Mouse (Mus musculus) layer of hippocampus, adult 9-11 months (tissue): ENCODE measurements at regions not wholly inside any gene's neighbourhood (a gene's known extent, or its start where the extent isn't known, plus 50 kb on each side); places are given as distances from the start of the nearest gene placed in this dataset.

ENCODE experiments used
- DNase-seq: peaks from one replicate; pipeline ENCODE4 v3.0.0; 2022

DNA sequence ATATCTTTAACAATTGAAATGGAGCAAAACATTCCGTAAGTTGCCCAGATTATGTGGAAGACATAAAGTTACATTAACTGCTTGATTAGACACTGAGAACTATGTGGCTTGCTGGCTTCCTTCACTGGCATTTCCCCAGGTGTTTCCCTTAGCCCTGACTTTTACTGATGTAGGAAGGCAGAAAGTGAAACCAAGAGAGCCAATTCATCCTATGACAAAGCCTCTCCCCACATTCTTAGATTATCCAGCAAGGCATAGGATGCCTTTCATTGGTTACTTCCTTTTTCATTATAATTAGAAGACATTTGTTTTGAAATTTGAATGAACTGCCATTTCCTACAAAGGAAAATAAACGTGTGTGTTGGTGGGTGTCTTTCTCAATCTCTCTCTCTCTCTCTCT lies 72.1 kb downstream of the Cdc42ep3 start:
- DNase-seq, result no peak

DNA sequence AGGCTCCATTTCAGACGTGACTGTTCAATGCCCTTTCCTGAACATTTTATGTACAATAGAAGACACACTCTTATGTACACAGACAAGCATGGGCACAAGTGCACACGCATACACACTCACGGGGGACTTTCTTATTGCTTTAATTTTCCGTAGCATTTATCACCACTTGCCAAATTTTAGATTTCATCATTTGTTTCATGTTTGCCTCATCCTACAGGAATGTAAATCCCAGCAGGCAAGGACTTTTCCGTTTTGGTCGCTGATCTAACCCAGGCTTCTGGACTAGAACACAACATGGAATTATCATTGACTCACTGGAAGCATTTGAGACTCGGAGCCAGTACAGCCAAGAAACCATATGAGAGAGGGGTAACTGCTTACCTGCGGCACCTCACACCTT lies 81.3 kb downstream of the Cdc42ep3 start:
- DNase-seq, result no peak

DNA sequence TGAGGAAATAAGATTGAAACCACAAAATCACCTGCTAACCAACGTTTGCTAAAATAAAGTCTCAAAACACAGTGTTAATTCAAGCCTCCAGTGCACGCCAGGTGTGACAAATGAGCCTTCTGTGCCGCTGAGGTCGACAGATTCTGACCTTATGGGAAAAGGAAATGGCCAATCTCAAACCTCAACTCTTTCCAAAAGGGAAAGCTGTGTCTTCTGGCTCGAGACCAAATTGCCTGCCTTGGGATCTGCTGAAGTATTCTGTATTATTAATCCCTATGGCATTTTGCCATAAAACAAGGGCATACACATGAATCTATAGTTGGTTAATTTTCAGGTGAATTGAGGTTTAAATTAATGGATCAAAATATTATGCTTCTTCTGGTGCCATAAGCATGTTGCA lies 95.2 kb downstream of the Cdc42ep3 start:
- DNase-seq, result no peak

DNA sequence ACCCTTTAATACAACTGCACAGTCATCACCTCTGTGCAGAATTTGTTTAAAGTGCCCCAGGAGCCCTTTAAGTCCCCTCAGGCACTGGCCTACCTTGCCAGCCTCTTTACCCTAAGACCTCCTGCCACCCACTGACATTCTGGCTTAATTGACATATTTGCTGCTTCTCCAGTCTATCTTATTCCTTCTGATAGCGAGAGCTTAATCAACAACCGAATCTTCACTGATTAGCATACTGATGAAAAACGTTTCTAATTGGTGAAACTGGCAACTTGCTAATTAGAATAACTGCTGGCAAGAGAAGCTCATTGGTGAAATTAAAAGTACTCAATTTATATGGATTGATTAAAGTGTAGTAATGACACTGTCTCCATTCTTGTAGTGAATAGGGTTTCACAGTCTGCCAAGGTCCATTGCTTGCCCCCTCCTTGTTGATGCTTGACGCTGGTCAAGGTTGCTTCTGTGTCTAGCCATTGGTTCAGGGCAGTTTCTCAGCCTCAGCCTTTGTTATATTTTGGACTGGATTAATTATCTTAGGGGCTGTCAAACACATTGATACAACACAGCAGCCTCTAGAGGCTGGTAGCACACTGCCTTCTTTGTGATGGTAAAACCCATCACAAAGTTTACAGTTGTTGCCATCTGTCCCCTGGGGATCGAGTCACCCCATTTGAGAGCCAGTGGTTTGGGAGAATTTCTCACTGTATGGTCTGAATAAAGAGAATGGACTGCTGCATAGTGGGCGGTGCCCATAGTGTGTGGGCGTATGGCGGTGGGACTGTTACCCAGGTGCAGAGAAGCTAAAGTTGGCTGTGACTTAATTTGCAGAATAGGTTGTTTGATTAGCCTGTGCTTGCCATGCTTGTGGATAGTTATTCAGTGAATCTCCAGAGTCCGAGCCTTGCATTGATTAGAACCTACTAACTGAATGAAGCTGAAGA lies 107.7 kb downstream of the Cdc42ep3 start:
- DNase-seq, result no peak

DNA sequence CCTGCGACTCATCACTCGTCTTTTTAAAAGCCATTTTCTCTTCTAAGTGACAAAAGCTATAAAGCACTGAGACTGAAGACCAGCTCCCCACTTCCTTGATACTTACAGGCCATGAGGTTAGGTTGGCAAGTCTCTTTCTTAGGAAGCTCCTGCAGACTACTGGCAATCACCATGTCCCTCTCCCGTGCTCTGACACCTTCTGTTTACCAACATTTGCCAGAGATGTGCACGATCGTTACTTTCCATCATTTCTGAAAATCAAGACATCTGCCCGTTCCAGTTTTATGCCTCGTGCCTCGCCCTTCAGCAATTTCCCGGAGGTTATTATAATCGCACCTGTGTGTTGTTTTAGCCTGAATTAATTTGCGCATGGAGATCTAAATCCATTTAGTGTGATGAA lies 110.8 kb downstream of the Cdc42ep3 start:
- DNase-seq, result no peak

DNA sequence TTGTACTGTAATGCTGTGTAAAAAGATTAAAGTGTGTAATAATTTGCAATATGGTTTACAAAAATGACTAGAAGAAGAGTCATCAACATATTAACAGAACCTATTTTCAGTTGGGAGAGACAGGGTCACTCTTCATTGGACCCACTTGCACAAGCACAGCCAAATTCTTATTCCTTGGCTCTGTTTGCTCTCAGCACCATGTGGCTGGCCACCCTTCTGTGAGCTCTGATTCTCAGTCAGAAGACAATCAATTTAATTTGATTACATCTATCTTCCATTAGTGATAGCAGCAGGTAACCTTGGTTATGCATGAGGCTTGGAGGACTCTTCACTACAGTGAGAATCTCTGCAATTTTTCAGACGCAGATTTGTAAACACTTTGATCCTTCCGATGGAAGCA lies 111.5 kb downstream of the Cdc42ep3 start:
- DNase-seq, result no peak

DNA sequence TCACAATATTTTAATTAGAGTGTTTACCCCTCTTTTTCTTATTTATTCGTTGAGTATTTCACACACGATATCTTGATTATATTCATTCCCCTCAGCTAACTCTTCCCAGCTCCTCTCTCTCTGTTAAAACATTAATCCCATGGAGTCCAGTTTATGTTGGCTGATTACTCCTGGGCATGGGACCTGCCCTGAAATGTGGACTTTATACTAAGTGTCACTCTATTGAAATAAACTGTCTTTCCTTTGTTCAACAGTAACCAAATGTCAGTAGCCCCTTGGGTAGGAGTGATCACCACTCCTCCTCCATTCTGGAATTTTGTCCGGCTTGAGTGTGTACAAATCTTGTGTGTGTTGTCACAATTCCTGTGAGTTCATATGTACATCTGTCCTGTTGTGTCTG lies 113.4 kb downstream of the Cdc42ep3 start:
- DNase-seq, result no peak

DNA sequence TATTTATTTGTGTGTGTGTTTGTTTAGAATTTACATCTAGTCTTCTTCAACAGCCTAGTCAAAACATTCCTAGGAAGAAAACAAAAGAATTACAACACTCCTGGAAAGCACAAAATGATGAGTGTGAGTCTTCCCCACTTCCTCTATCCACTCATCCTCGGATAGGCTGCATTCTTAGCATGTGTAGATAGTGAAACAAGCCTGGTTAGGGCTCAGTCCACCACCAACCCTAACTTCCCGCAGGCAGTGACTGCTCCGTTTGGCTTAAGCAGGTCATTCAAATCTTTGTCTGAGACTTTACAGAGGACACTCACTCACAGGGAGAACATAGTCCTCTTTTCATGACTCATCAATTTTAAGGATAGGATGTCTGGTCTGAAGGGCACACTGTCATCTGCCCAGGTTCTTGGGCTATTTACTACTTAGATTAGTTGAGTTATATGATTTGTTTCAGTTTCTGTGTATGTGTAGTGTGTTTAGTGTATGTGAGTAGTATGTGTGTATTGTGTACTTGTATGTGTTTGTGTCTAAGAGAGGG lies 118.6 kb downstream of the Cdc42ep3 start:
- no peak for DNase-seq

DNA sequence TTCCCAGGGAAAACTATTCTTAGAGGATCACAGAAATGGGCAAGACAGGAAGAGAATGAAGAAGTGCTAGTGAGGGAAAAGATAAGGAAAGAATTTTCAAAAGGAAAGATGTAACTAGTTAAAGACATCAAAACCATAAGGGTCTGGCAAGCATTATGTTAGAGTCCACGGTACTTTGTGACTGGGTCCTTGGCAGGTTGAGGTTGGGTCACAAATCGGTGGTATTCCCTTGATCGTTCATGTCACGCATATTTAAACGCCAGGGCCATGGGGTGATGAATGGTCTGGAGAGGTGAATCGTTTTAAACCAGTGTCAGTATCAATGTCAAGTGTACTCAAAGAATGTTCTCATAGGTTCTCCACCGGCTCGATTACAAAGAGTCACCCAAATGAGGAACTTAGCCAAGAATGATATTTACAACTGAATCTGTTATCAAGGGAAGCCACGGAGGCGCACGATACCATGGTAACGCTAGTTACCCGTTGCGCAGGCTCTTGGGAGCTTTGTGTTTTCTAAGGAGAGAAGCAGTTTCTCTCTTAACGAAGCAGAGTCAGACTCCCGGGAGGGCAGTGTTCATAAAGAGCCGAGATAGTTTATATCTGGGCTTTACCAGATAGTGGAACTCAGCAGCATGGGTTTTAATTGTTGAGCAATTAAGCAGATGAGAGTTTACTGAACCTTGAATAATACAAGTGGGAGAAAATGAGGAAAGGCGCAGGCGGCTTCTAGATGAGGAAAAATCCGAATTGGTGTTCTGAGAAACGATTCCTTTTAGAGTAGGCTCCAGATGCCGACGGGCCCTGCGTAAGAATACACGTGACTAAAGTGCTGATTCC lies 124.0 kb downstream of the Cdc42ep3 start:
- peak; percentile 57 for DNase-seq

DNA sequence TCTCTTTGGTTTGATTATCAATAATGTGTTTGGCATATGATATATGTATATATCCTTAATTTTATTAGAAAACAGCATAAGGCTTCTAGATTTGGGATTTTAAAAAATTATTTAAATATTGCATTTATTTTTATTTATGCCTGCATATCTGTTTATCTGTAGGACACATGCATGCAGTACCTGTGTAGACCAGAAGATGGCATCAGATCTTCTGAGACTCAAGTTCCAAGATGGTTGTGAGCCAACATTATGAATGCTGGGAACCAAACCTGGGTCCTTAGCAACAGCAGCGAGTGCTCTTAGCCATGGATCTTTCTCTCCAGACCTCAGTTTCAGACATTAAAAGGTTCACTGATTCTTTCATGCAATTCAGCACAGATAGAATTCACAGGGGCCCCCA lies 148.3 kb downstream of the Cdc42ep3 start:
- DNase-seq, result no peak

DNA sequence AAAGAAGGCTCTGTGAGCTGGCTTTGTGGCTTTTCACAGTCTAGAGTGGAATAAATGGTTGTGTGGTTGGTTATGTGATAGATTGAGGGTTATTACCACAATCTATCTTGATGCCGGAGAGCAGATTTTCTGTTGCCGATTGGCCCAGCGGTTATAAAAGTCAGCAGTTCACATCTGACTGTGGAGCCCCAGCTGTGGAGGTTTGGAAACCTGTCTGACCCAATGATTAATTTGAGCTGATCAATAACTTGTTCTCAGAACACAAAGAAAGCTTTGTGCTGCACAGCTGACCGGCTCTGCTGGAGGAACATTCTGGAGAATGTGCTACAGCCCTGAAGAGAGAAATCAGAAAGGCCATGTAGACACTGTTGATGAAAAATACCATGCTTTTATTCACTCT lies 148.8 kb downstream of the Cdc42ep3 start:
- no peak for DNase-seq

DNA sequence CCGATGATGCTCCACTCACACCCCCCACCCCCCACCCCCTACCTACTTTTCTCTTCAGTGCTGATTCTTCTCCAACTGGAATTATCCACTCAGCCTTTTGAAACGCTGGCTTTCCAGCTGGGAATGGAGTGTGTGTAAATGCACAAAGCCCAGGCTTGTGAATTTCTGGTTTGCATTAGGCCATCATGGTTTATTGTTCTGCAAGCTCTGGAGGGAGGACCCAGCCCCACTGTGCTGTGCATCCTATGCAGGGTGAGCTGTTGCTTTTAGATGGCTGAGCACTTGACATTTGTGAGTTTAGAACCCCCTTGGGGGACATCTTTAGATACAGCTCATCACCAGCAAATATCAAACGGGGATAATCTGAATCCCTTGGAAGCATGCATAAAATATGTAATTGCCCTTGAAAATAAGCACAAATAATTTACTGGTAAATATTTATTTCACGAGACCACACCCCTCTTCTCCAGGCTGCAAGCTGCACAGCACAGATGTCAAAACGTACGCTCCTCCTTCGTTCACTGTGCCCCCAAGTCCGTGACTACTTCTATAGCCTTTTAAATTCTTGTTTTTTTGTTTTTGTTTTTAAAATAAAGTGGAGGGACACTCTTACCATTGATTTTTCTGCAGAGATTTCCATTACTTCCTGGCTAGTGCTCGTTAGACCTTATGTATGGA lies 148.2 kb downstream of the Qpct start:
- no peak for DNase-seq

DNA sequence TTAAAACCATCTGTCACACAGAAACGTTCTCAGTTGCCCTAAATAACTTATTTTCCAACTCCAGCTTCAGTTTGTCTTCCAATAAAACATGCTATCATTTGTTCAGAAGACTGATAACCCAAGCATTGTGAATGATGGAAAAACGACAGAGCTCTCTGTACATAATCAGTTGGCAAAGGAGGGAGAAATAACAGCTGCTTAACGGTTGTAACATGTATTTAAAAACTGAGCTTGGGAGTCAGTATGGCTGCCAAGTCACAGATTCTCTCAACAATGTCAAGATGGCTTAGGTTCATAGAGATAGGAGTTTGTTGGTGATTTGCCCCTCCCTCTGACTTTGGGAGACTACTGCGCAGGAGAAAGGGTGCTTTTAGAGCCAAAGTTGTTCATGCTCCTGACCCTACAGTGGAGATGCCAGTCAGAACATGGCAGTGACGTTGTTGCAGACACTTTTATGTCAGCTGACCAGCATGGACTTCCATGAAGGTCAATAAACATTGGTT lies 140.2 kb downstream of the Qpct start:
- DNase-seq, result no peak

DNA sequence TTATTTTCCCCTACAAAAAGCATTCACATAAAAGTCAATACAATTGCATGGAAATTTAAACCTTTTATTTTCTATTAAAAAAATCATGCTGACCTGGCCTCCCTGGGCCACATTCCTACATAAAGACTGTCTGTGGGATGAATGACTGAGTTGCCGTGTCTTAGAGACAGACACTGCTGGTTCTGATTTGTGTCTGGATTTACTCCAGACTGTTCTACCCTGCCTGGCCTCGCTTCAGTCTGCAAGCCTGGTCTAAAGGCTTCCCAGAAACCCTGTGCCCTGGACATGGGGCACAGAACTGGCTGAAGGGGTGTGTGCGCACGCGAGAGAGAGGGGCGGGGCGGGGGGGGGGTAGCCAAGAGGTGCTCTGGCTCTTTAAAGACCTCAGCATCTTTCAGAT lies 136.6 kb downstream of the Qpct start:
- DNase-seq, result no peak

DNA sequence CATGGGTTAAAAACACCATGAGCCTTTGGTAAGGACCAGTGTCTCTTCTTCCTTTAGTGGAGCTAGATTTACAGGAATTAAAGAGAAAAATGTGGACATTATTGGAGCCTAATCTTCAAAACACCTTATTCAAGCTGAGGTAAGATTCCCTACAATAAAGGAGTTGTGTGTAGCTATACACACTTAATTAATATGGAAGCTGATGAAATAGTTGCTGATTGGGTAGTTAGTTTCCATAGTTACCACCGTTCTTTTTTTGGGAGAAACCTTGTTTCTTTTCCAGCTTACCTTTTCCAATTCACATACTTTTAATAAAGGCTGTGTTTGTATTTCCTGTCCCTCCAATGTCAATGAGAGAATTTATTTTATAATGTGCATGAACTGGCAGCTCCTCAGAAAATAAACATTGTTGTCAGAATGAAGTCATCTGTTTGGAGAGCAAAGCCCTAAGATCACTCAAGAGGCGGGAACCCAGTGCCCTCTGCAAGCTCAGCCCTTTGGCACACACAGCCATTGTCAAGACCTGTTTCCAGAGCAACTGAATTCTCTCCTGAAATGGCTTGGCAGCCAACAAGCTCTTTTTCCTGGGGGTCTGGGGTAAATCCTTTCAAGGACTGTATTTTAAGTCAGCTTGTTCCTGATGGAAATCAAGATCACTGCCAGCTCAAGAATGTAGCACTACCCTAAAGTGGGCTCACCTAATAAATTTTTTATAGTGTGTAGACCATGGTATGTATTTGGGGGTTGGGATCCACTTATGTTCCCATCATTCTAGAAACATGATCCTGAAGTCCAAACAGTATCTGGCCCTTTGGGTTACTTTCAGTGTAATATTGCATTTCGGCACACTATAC lies 128.8 kb downstream of the Qpct start:
- no peak for DNase-seq

DNA sequence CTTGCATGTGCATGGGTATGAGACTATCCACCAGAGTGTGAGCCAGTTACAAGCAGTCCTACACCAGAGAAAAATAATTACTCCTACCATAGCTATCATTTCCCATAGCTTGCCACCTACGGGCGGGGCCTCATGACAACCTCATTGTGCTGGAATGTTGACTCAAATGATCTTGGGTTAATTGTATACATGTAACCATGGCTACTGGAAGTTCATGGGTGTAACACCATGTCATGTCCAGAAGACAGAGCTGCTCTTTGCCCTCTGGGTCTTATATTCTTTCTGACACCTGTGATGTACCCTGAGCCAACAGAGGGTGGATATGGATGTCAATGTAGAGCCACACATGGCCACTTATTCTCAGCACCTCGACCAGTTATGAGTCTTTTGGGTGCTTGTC lies 125.6 kb downstream of the Qpct start:
- DNase-seq, result no peak

DNA sequence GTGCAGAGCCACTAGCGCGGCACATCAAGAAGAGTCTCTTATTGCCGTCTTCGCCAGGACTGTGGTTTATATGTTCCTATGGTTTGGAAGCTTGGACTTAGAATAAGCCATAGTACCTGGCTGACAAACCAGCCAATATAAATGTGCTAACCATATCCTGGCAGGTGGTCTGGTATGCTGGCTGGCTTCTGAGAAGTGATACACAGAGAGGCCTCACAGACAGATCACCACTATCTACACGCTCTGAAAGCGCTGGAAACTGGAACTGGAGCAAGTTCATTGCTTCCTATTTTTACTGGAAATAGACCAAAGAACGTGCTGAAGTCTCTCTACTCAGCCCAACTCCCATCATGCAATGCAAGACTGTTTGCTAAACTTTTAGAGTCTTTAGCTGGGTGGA lies 124.7 kb downstream of the Qpct start:
- no peak for DNase-seq

DNA sequence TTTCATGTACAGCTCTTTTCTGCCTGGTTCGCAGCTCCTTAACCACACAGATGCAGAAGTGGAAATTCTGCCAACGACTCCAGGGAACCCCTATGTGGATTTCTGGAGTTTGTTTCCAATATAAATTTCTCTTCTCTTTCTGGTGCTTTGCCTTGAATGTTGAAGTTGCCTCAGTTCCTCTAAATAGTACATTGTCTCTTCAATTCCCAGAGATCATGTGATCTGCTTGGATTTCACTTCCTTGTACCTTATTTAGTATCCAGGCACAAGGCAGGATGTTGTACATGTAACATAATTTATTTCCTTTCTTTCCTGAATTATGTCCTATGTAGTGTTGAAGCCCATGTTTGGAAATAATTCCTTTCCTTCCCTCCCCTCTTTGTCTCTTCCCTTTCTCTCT lies 123.7 kb downstream of the Qpct start:
- DNase-seq, result no peak

DNA sequence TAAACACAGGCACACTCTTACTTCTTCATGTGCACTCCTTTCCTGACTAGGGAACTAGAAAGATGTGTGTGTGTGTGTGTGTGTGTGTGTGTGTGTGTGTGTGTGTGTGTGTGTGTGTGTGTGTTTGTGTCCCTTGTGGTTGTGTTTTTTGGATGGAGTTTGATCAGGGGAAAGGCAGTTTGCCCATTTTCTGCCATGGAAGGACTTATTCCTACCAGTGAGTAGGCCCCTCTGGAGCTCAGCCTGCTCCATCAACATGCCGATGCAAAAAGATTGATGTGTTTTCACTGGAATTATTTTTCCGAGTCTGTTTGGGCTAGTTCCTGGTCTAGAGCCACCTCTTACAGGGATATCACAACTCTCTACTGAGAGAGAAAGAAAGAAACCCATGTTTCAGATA lies 120.6 kb downstream of the Qpct start:
- DNase-seq, result no peak

DNA sequence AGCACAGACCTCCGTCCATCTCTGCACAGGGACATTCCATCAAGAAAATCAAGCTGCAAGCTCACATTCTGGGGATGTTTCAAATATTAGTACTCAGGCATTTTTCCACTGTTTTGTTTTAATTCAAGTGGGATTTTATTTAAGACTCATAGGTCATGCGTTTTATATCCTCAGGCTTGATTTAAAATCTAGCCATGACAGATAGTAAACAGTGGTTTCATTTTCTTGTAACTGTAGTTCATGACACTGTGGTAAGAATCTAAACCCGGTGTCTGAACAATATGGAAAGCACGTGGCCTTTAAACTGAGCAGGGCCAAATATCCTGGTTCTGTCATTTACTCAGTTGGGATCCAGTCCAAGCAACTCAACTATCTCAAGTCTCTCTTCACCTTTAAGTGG lies 119.0 kb downstream of the Qpct start:
- no peak for DNase-seq

DNA sequence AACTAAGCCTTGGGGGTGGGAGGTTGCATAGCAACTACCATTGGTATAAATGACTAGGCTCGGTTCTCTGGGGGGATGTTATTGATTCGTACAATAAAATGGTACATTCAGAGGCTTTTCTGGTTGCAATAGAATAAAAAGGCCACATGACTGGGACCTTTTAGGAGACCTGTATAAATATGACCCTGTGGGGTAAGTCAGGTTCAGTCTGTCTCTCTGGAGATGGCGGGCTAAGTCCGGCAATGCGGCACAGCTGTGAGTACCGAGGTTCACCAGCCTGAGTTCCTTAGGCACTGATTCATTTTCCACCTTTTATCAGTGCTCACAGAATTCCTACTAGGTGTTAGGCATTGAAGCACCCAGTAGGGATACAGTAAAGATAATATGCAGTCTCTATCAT lies 115.5 kb downstream of the Qpct start:
- no peak for DNase-seq
